Mouse (Mus musculus) myocyte (in vitro differentiated cells): ENCODE results near the gene Adam17. TPM values are rescaled to one million over a fixed set of nuclear protein-coding genes. Genes with fewer than 3 reads are reported as not detected.
A peak's percentile ranks its signal among the peaks of the same experiment; 100 is the strongest.

Experiments used
- H3K27me3 ChIP-seq: one replicate; pipeline ENCODE4 v1.6.1; 2011; ENCODE audit not compliant: control insufficient read depth, insufficient read depth, insufficient read length
- H3K36me3 ChIP-seq: one replicate; pipeline ENCODE4 v1.6.1; 2011; ENCODE audit not compliant: control insufficient read depth, insufficient read depth
- H3K4me2 ChIP-seq: one replicate; pipeline ENCODE4 v1.6.1; 2011; ENCODE audit warnings: low read depth, control low read depth
- H3K4me3 ChIP-seq: one replicate; pipeline ENCODE4 v1.5.1; 2011; ENCODE audit warnings: mild to moderate bottlenecking, control low read depth, moderate library complexity
- H3K79me2 ChIP-seq: one replicate; pipeline ENCODE4 v1.6.1; 2011; ENCODE audit not compliant: control insufficient read depth, insufficient read depth
- H3ac ChIP-seq: one replicate; pipeline ENCODE4 v1.6.1; 2011; ENCODE audit not compliant: control insufficient read depth, insufficient read length
- CEBPB ChIP-seq: IDR thresholded peaks from 2 replicates; pipeline ENCODE4 v1.6.1; 2011; ENCODE audit warnings: mild to moderate bottlenecking, moderate library complexity; ENCODE audit not compliant: poor library complexity, insufficient read depth, severe bottlenecking
- E2F4 ChIP-seq: IDR thresholded peaks from one replicate; pipeline ENCODE4 v1.6.1; 2011; ENCODE audit warnings: mild to moderate bottlenecking, control low read depth, moderate library complexity; ENCODE audit not compliant: insufficient read depth
- MAX ChIP-seq: IDR thresholded peaks from one replicate; pipeline ENCODE4 v1.6.1; 2011; ENCODE audit warnings: low read depth, mild to moderate bottlenecking, control low read depth
- MYOD1 ChIP-seq, 3 experiments: IDR thresholded peaks; one replicate each; pipeline ENCODE4 v1.6.1; 2011; ENCODE audit warnings: control low read depth in 2 of 3, low read depth in 2 of 3, mild to moderate bottlenecking in 2 of 3, moderate library complexity in 1 of 3; ENCODE audit not compliant: insufficient read length in 2 of 3, control insufficient read depth in 1 of 3
- MYOG ChIP-seq, 3 experiments: IDR thresholded peaks; one replicate each; pipeline ENCODE4 v1.6.1; 2011; ENCODE audit warnings: control low read depth in 2 of 3, low read depth in 2 of 3, mild to moderate bottlenecking in 2 of 3; ENCODE audit not compliant: insufficient read length in 2 of 3, control insufficient read depth in 1 of 3, insufficient read depth in 1 of 3
- POLR2A ChIP-seq: IDR thresholded peaks from one replicate; pipeline ENCODE4 v1.6.1; 2011; ENCODE audit warnings: low read depth, mild to moderate bottlenecking, control low read depth, moderate library complexity; ENCODE audit not compliant: insufficient read length
- POLR2AphosphoS2 ChIP-seq: IDR thresholded peaks from one replicate; pipeline ENCODE4 v1.6.1; 2011; ENCODE audit warnings: low read depth, control low read depth; ENCODE audit not compliant: insufficient read length
- REST ChIP-seq: IDR thresholded peaks from one replicate; pipeline ENCODE4 v1.6.1; 2011; ENCODE audit warnings: mild to moderate bottlenecking, control low read depth, moderate library complexity; ENCODE audit not compliant: insufficient read depth, insufficient read length
- SRF ChIP-seq: IDR thresholded peaks from one replicate; pipeline ENCODE4 v1.6.1; 2011; ENCODE audit warnings: low read depth; ENCODE audit not compliant: control insufficient read depth, insufficient read length
- TCF12 ChIP-seq: IDR thresholded peaks from one replicate; pipeline ENCODE4 v1.6.1; 2011; ENCODE audit warnings: mild to moderate bottlenecking, control low read depth; ENCODE audit not compliant: poor library complexity, insufficient read depth, severe bottlenecking
- TCF3 ChIP-seq: IDR thresholded peaks from one replicate; pipeline ENCODE4 v1.6.1; 2011; ENCODE audit warnings: low read depth, control low read depth; ENCODE audit not compliant: insufficient read length
- USF1 ChIP-seq: IDR thresholded peaks from one replicate; pipeline ENCODE4 v1.6.1; 2011; ENCODE audit warnings: low read depth, mild to moderate bottlenecking, control low read depth, moderate library complexity
- polyA plus RNA-seq: library from polyadenylated mRNA; unstranded; fragments of >200 nt; fragmentation: generic; extraction: Trizol; gene quantifications from one replicate; pipeline ENCODE4 v1.2.1, GENCODE M21; 2012; ENCODE audit warnings: missing spikeins

Adam17 gene
- polyA plus RNA-seq, 1 experiment, result 13.4 TPM

- no peak for TF ChIP-seq MYOG (IDR thresholded peaks at IDR 0.05; ENCODE audit: control insufficient read depth in 1 of 3, insufficient read depth in 1 of 3, insufficient read length in 2 of 3, low read depth in 2 of 3)
- TF ChIP-seq SRF, result no peak
- TF ChIP-seq E2F4, result no peak
- TF ChIP-seq POLR2A, result peak; percentile 92
- TF ChIP-seq TCF3, result no peak
- peak in 1 of 3 experiments; percentile 0 for TF ChIP-seq MYOD1 (IDR thresholded peaks at IDR 0.05; ENCODE audit: control insufficient read depth in 1 of 3, insufficient read length in 2 of 3, low read depth in 2 of 3)
- no peak for TF ChIP-seq TCF12
- TF ChIP-seq CEBPB, result no peak
- TF ChIP-seq USF1, result no peak
- no peak for TF ChIP-seq REST
- TF ChIP-seq MAX, result no peak
- peak; percentile 93 for TF ChIP-seq POLR2AphosphoS2
- H3ac ChIP-seq, result peak within 1 kb of the TSS; percentile 51
- H3K4me2 ChIP-seq, result peak within 1 kb of the TSS; percentile 71
- peaks cover 10% of the 10 kb centered on the region for H3K36me3 ChIP-seq
- peak within 1 kb of the TSS; percentile 68 for H3K4me3 ChIP-seq
- no peaks in the 10 kb centered on the region for H3K79me2 ChIP-seq
- no peaks in the 10 kb centered on the region for H3K27me3 ChIP-seq
Measured at GRCm38 (mm10) chr12:21315923-21316868, 57.2 kb downstream of the Adam17 start, which contains the start of gene Iah1. Gene Iah1, plus strand, starts transcription at chr12:21316389.

GRCm38 (mm10) chr12:21312201-21312600, 61.2 kb downstream of the Adam17 start:
- H3K36me3 ChIP-seq, result peaks cover 13% of the 10 kb centered on the region
- no peak overlapping the region for H3K4me2 ChIP-seq
- H3ac ChIP-seq, result no peak overlapping the region
- no peak for TF ChIP-seq POLR2A
- no peaks in the 10 kb centered on the region for H3K27me3 ChIP-seq
- no peaks in the 10 kb centered on the region for H3K79me2 ChIP-seq
- no peak overlapping the region for H3K4me3 ChIP-seq

GRCm38 (mm10) chr12:21306721-21307120, 66.7 kb downstream of the Adam17 start:
- H3K4me3 ChIP-seq, result no peak overlapping the region
- TF ChIP-seq MAX (no peak), USF1 (no peak), MYOG (IDR thresholded peaks at IDR 0.05; ENCODE audit: control insufficient read depth in 1 of 3, insufficient read depth in 1 of 3, insufficient read length in 2 of 3, low read depth in 2 of 3) (no peak), CEBPB (no peak), TCF3 (no peak), POLR2A (no peak), SRF (no peak), POLR2AphosphoS2 (no peak), TCF12 (no peak), E2F4 (no peak), MYOD1 (IDR thresholded peaks at IDR 0.05; ENCODE audit: control insufficient read depth in 1 of 3, insufficient read length in 2 of 3, low read depth in 2 of 3) (no peak)
- peaks cover 19% of the 10 kb centered on the region for H3K36me3 ChIP-seq
- no peak overlapping the region for H3K4me2 ChIP-seq
- H3K27me3 ChIP-seq, result no peaks in the 10 kb centered on the region
- no peaks in the 10 kb centered on the region for H3K79me2 ChIP-seq
- no peak overlapping the region for H3ac ChIP-seq

DNA sequence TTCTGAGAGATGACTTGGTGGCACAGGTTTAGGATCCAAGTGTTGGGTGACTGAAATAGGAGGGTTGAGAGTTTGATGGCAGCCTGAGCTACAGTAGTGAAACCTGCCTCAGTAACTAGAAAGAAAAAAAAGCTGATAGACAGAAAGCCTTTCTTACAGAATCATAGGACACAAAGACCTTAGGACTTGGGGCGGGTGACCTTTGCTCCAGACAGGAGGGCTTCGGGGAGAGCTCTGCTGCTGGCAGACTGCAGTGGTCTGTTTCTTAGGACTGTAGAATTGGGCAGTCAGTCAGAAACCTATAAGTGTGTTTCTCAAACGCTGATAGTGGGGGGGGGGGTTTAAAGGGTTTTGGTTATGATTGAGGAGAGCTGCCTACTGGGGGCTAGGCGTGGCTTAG, 67.7 kb downstream of the Adam17 start:
- no peak for TF ChIP-seq MAX
- TF ChIP-seq POLR2AphosphoS2, result no peak
- TF ChIP-seq SRF, result no peak
- TF ChIP-seq REST, result no peak
- TF ChIP-seq TCF12, result no peak
- TF ChIP-seq TCF3, result no peak
- TF ChIP-seq POLR2A, result no peak
- no peak for TF ChIP-seq E2F4
- TF ChIP-seq MYOG (IDR thresholded peaks at IDR 0.05; ENCODE audit: control insufficient read depth in 1 of 3, insufficient read depth in 1 of 3, insufficient read length in 2 of 3, low read depth in 2 of 3), result no peak
- no peak for TF ChIP-seq CEBPB
- no peak for TF ChIP-seq MYOD1 (IDR thresholded peaks at IDR 0.05; ENCODE audit: control insufficient read depth in 1 of 3, insufficient read length in 2 of 3, low read depth in 2 of 3)
- TF ChIP-seq USF1, result no peak
- Histone ChIP-seq H3K27me3 (no peaks in the 10 kb centered on the region), H3K79me2 (no peaks in the 10 kb centered on the region), H3K36me3 (peaks cover 22% of the 10 kb centered on the region), H3K4me3 (no peak overlapping the region), H3ac (no peak overlapping the region), H3K4me2 (no peak overlapping the region)

- Histone ChIP-seq H3K4me2 (no peak overlapping the region), H3K79me2 (no peaks in the 10 kb centered on the region), H3ac (no peak overlapping the region), H3K36me3 (peaks cover 21% of the 10 kb centered on the region), H3K27me3 (no peaks in the 10 kb centered on the region), H3K4me3 (no peak overlapping the region)
- TF ChIP-seq MYOD1 (IDR thresholded peaks at IDR 0.05; ENCODE audit: control insufficient read depth in 1 of 3, insufficient read length in 2 of 3, low read depth in 2 of 3) (no peak), REST (no peak), MYOG (IDR thresholded peaks at IDR 0.05; ENCODE audit: control insufficient read depth in 1 of 3, insufficient read depth in 1 of 3, insufficient read length in 2 of 3, low read depth in 2 of 3) (no peak), POLR2A (no peak), POLR2AphosphoS2 (no peak), TCF3 (no peak), MAX (no peak), TCF12 (no peak)
Measured at GRCm38 (mm10) chr12:21302361-21302783, 71.1 kb downstream of the Adam17 start.
